Mouse (Mus musculus) hindbrain, embryonic 14.5 days (tissue): ENCODE measurements at regions not wholly inside any gene's neighbourhood (a gene's known extent, or its start where the extent isn't known, plus 50 kb on each side); places are given as distances from the start of the nearest gene placed in this dataset.

Experiments used
- ATAC-seq: fragments of 200-750 bp; cut with Nextera tagmentation; 2 replicates; pipeline ENCODE4 v1.8.0; 2017; ENCODE audit warnings: moderate number of reproducible peaks, mild to moderate bottlenecking, moderate TSS enrichment, moderate library complexity; ENCODE audit not compliant: low FRiP score
- DNase-seq: peaks from one replicate; pipeline ENCODE4 v3.0.0-alpha.2; 2015; ENCODE audit warnings: low spot score
- H3K27ac ChIP-seq: fragments of 300-500 bp; sonication (generic); 2 replicates; pipeline ENCODE4 v1.5.1; 2014; ENCODE audit warnings: mild to moderate bottlenecking, moderate library complexity
- H3K27me3 ChIP-seq: fragments of 300-500 bp; sonication (generic); 2 replicates; pipeline ENCODE4 v1.6.1; 2014; ENCODE audit warnings: mild to moderate bottlenecking, low read length, mixed read lengths; ENCODE audit not compliant: control insufficient read depth, insufficient read depth
- H3K36me3 ChIP-seq: fragments of 300-500 bp; sonication (generic); replicated peaks from 2 replicates; pipeline ENCODE4 v1.6.1; 2014; ENCODE audit not compliant: control insufficient read depth, insufficient read depth
- H3K4me1 ChIP-seq: fragments of 300-500 bp; sonication (generic); replicated peaks from 2 replicates; pipeline ENCODE4 v1.6.1; 2014; ENCODE audit warnings: antibody characterized with exemption, low read length, mixed read lengths; ENCODE audit not compliant: control insufficient read depth, insufficient read depth
- H3K4me2 ChIP-seq: fragments of 300-500 bp; sonication (generic); replicated peaks from 2 replicates; pipeline ENCODE4 v1.6.1; 2014; ENCODE audit warnings: mild to moderate bottlenecking, moderate library complexity
- H3K4me3 ChIP-seq: fragments of 300-500 bp; sonication (generic); replicated peaks from 2 replicates; pipeline ENCODE4 v1.5.1; 2014; ENCODE audit warnings: mild to moderate bottlenecking, low read length
- H3K9ac ChIP-seq: fragments of 300-500 bp; sonication (generic); 2 replicates; pipeline ENCODE4 v1.6.1; 2014
- H3K9me3 ChIP-seq: fragments of 300-500 bp; sonication (generic); 2 replicates; pipeline ENCODE4 v1.6.1; 2016; ENCODE audit warnings: low read length; ENCODE audit not compliant: control insufficient read depth
- WGBS: fragments of 180-500 bp; shearing (Covaris S2); extraction: QIAGEN DNeasy Blood & Tissue Kit; methylation state at CpG from one replicate; pipeline ENCODE4 v1.1.7; 2014; 5-methylcytosine and 5-hydroxymethylcytosine counted together

GRCm38 (mm10) chr10:122225679-122226078, 128.5 kb upstream of the Rxylt1 start:
- no peak for DNase-seq
- H3K36me3 ChIP-seq: no peaks in the 10 kb centered on the region
- H3K9me3 ChIP-seq: no peaks in the 10 kb centered on the region
- H3K4me2 ChIP-seq: no peak overlapping the region
- H3K27ac ChIP-seq: no peak overlapping the region
- no peaks in the 10 kb centered on the region for H3K4me1 ChIP-seq
- ATAC-seq: no peak
- WGBS: 97% methylated on average over 8 of the region's 8 CpGs
- no peaks in the 10 kb centered on the region for H3K27me3 ChIP-seq
- no peak overlapping the region for H3K4me3 ChIP-seq
- H3K9ac ChIP-seq: no peak overlapping the region

GRCm38 (mm10) chr10:122223076-122223475, 125.9 kb upstream of the Rxylt1 start:
- H3K9ac ChIP-seq: no peak overlapping the region
- no peaks in the 10 kb centered on the region for H3K36me3 ChIP-seq
- H3K27me3 ChIP-seq: no peaks in the 10 kb centered on the region
- DNase-seq: no peak
- 79% methylated on average over 3 of the region's 3 CpGs for WGBS
- H3K4me1 ChIP-seq: no peaks in the 10 kb centered on the region
- no peaks in the 10 kb centered on the region for H3K9me3 ChIP-seq
- no peak overlapping the region for H3K4me3 ChIP-seq
- ATAC-seq: no peak
- H3K27ac ChIP-seq: no peak overlapping the region
- no peak overlapping the region for H3K4me2 ChIP-seq

GRCm38 (mm10) chr10:122217594-122217993, 120.4 kb upstream of the Rxylt1 start:
- 76% methylated on average over 4 of the region's 4 CpGs for WGBS
- DNase-seq (no peak), ATAC-seq (no peak)
- no peak overlapping the region for H3K9ac ChIP-seq
- H3K4me2 ChIP-seq: no peak overlapping the region
- H3K27ac ChIP-seq: no peak overlapping the region
- H3K9me3 ChIP-seq: no peaks in the 10 kb centered on the region
- H3K27me3 ChIP-seq: no peaks in the 10 kb centered on the region
- no peaks in the 10 kb centered on the region for H3K36me3 ChIP-seq
- no peak overlapping the region for H3K4me3 ChIP-seq
- H3K4me1 ChIP-seq: no peaks in the 10 kb centered on the region

- Histone ChIP-seq H3K27me3 (no peaks in the 10 kb centered on the region), H3K4me3 (no peak overlapping the region), H3K27ac (no peak overlapping the region), H3K4me2 (no peak overlapping the region), H3K9ac (no peak overlapping the region), H3K9me3 (no peaks in the 10 kb centered on the region), H3K4me1 (no peaks in the 10 kb centered on the region), H3K36me3 (no peaks in the 10 kb centered on the region)
- ATAC-seq (no peak), DNase-seq (no peak)
- 53% methylated on average over 4 of the region's 4 CpGs for WGBS
Observed at GRCm38 (mm10) chr10:122199791-122200190, 102.6 kb upstream of the Rxylt1 start.

GRCm38 (mm10) chr10:122197703-122198102, 100.5 kb upstream of the Rxylt1 start:
- Histone ChIP-seq H3K9me3 (no peaks in the 10 kb centered on the region), H3K4me3 (no peak overlapping the region), H3K4me1 (no peaks in the 10 kb centered on the region), H3K4me2 (no peak overlapping the region), H3K27ac (no peak overlapping the region), H3K9ac (no peak overlapping the region), H3K36me3 (no peaks in the 10 kb centered on the region), H3K27me3 (no peaks in the 10 kb centered on the region)
- DNase-seq (no peak), ATAC-seq (no peak)
- WGBS: 90% methylated on average over 4 of the region's 4 CpGs

- no peak overlapping the region for H3K4me3 ChIP-seq
- no peaks in the 10 kb centered on the region for H3K9me3 ChIP-seq
- H3K4me1 ChIP-seq: no peaks in the 10 kb centered on the region
- no peak overlapping the region for H3K9ac ChIP-seq
- DNase-seq: no peak
- H3K27me3 ChIP-seq: no peaks in the 10 kb centered on the region
- no peak overlapping the region for H3K27ac ChIP-seq
- 89% methylated on average over 9 of the region's 9 CpGs for WGBS
- no peaks in the 10 kb centered on the region for H3K36me3 ChIP-seq
- ATAC-seq: no peak
- H3K4me2 ChIP-seq: no peak overlapping the region
Observed at GRCm38 (mm10) chr10:122194139-122194538, 97.0 kb upstream of the Rxylt1 start.

GRCm38 (mm10) chr10:122193343-122193742, 96.2 kb upstream of the Rxylt1 start:
- Histone ChIP-seq H3K4me3 (no peak overlapping the region), H3K9ac (no peak overlapping the region), H3K4me2 (no peak overlapping the region), H3K27me3 (no peaks in the 10 kb centered on the region), H3K4me1 (no peaks in the 10 kb centered on the region), H3K36me3 (no peaks in the 10 kb centered on the region), H3K27ac (no peak overlapping the region), H3K9me3 (no peaks in the 10 kb centered on the region)
- no peak for ATAC-seq
- WGBS: 77% methylated on average over 5 of the region's 5 CpGs
- DNase-seq: no peak

GRCm38 (mm10) chr10:122185152-122185745, 88.1 kb upstream of the Rxylt1 start:
- 74% methylated on average over 9 of the region's 9 CpGs for WGBS
- no peak overlapping the region for H3K27ac ChIP-seq
- H3K9ac ChIP-seq: no peak overlapping the region
- H3K4me2 ChIP-seq: no peak overlapping the region
- H3K36me3 ChIP-seq: no peaks in the 10 kb centered on the region
- H3K4me3 ChIP-seq: no peak overlapping the region
- H3K4me1 ChIP-seq: no peaks in the 10 kb centered on the region
- DNase-seq: no peak
- no peak for ATAC-seq
- H3K9me3 ChIP-seq: no peaks in the 10 kb centered on the region
- H3K27me3 ChIP-seq: no peaks in the 10 kb centered on the region

GRCm38 (mm10) chr10:122183025-122183424, 85.9 kb upstream of the Rxylt1 start:
- Histone ChIP-seq H3K36me3 (no peaks in the 10 kb centered on the region), H3K9ac (no peak overlapping the region), H3K4me2 (no peak overlapping the region), H3K4me1 (no peaks in the 10 kb centered on the region), H3K27ac (no peak overlapping the region), H3K27me3 (no peaks in the 10 kb centered on the region), H3K9me3 (no peaks in the 10 kb centered on the region), H3K4me3 (no peak overlapping the region)
- no peak for ATAC-seq
- 27% methylated on average over 4 of the region's 4 CpGs for WGBS
- DNase-seq: no peak

GRCm38 (mm10) chr10:122149038-122149437, 51.9 kb upstream of the Rxylt1 start:
- ATAC-seq (no peak), DNase-seq (no peak)
- Histone ChIP-seq H3K4me1 (no peaks in the 10 kb centered on the region), H3K4me3 (no peak overlapping the region), H3K36me3 (no peaks in the 10 kb centered on the region), H3K9me3 (no peaks in the 10 kb centered on the region), H3K27ac (no peak overlapping the region), H3K9ac (no peak overlapping the region), H3K27me3 (no peaks in the 10 kb centered on the region), H3K4me2 (no peak overlapping the region)
- WGBS: 96% methylated on average over 12 of the region's 12 CpGs
